Mouse (Mus musculus): ENCODE measurements around the gene Slc18b1.

Slc18b1 gene

DNA sequence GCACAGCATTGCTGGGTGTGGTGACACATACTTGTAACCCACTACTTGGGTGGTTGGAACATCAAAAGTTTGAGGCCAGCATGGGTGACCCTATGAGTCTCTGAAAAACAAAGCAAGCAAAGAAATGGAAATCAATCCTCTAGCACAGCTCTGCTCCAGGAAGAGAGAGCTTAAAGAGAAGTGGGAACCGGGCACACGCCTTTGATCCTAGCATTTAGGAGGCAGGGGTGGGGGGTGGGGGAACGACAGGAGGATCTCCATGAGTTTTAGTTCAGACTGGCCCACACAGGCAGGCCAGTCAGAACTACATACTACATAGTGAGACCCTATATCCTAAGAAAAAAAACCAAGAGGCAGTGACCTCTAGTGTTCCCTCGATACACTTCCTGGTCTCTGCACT lies 9.4 kb downstream of the Slc18b1 start:
- no peak for DNase-seq (ENCODE audit: extremely low spot score)

DNA sequence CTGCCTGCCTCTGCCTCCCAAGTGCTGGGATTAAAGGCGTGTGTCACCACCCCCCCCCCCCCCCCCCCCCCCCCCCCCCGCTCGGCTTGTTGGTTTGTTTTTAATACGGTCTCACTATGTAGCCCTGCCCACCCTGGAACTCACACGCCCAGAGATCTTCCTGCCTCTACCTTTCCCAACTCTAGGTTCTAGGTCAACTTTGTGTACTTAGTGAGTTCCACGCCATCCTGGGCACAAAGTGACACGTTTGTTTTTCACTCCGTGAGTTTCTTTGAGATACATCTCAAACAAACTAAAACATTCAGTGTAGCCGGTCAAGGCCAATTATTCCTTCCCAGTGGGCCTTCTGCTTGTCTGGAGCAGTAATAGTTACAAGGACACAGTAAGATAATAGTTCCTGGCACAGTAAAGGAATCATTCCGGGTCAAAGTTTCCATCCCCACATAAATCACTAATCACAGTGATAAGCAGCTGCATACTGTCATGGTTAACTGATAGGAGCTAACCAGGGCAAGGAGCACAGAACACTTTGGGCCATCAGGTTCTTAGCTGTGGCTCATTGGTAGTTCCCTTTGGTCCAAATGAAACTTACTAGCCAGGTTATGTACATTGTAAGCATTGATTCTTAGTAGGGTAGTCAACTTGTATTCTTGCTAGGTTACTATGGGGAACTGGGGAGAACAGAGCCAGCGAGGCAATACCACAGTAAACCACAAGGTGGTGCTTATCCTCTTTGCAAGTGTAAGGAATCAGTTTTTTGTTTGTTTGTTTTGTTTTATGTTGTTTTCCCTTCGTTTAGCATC lies 15.1 kb downstream of the Slc18b1 start:
- DNase-seq (ENCODE audit: extremely low spot score) = peak; percentile 59

DNA sequence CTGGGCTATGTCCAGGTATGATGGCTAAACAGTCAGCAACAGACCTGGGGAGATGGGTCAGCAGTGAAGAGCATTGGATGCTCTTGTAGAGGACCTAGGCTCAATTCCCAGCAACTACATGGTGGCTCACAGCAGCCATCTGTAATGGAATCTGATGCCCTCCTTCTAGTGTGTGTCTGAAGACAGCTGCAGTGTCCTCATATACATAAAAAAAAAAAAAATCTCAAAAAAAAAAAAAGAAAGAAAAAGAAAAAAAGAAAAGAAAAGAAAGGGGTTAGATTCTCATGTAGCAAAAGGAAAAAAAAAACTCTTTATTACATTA lies 15.6 kb downstream of the Slc18b1 start:
- no peak for DNase-seq (ENCODE audit: extremely low spot score)

DNA sequence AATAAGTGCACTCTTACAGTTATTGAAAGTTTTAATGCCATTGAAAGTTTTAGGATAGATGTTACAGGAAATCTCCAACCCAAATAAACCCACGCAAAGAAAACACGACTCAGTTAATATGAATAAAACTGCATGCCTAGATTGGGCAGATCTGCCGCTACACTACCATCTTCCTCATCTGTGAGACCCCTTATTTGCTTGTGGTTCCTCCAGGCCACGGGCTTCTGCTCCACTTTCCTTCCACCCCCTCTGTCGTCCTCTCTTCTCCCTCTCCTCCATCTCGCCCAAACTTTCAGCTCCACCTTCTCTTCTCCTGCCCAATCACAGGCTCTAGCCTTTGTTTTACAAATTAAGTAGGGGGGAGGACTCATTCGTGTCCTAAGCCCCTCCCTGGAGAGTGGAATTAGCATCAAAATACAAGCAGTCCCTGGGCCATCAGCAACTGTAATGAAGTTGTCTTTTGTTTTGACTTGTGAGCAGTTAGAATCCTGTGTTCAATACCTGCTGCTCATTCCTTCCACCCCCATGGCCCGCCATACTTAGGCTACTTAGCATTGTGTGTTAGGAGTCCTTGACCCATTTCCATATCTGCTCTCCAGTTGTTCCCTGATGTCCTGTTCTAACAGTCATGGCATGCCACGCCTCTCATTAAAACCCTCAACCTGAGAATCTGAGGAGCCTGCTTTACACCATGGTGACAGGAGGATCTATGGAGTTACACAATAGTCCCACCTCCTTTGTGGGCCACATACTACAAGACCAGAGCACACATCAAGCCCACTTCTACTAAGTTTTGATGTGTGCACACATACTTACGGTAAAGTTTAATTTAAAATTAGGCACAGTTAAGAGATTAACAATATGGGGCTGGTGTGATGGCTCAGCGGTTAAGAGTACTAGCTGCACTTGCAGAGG lies 16.3 kb downstream of the Slc18b1 start:
- DNase-seq (ENCODE audit: extremely low spot score) = no peak

DNA sequence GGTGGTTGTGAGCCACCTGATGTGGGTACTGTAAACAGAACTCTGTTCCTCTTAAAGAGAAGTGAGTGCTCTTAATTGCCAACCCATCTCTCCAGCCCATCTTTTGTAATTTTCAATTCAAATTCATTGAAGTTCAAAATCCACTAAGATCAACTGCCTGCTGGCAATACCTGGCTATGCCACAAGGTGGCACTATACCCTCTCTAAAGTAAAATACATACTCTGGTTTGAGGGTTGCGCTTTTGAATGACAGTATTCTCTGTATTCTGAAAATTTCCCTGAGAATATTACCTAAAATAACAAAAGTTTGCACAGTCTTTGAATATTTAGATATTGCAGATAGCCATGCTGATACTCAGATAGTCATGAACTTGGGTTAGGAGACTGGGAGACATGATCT lies 18.4 kb downstream of the Slc18b1 start:
- DNase-seq (ENCODE audit: extremely low spot score) = peak; percentile 62

DNA sequence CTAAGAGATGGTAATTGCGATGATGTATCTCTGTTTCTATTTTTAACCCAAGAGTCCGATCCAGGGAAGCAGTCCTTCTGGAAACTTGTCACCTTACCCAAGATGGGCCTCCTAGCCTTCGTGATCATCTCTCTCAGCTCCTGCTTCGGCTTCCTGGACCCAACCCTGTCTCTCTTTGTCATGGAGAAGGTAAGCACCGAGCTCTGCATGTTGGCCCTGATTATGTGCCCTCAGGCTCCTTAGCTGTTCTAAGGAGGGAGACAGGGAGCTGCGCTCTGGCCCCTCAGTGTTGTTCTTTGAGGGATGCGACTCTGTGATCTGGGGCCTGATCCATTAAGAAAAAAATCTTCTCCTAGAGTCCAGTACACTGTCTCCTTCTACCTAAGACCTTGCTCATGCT lies 19.5 kb downstream of the Slc18b1 start:
- no peak for DNase-seq (ENCODE audit: extremely low spot score)

DNA sequence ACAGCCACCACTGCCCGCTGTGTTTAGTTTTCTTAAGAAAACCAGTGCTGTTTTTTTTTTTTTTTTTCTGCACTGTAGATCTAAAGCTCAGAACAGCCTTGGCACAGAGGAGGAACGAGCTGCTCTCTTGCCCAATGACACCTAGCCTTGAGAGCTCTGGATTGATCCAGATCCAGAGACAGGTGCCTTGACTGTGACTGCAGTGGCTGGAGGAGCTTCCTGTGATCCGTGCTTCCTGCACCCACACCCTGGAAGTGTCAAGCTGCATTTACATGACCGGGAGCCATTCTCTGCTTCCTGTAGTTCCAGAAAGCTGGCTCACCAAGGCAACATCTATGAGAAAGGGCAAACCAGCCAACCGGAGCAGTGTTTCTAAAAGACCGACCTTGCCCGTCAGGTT lies 29.7 kb downstream of the Slc18b1 start:
- DNase-seq (ENCODE audit: extremely low spot score) = no peak

DNA sequence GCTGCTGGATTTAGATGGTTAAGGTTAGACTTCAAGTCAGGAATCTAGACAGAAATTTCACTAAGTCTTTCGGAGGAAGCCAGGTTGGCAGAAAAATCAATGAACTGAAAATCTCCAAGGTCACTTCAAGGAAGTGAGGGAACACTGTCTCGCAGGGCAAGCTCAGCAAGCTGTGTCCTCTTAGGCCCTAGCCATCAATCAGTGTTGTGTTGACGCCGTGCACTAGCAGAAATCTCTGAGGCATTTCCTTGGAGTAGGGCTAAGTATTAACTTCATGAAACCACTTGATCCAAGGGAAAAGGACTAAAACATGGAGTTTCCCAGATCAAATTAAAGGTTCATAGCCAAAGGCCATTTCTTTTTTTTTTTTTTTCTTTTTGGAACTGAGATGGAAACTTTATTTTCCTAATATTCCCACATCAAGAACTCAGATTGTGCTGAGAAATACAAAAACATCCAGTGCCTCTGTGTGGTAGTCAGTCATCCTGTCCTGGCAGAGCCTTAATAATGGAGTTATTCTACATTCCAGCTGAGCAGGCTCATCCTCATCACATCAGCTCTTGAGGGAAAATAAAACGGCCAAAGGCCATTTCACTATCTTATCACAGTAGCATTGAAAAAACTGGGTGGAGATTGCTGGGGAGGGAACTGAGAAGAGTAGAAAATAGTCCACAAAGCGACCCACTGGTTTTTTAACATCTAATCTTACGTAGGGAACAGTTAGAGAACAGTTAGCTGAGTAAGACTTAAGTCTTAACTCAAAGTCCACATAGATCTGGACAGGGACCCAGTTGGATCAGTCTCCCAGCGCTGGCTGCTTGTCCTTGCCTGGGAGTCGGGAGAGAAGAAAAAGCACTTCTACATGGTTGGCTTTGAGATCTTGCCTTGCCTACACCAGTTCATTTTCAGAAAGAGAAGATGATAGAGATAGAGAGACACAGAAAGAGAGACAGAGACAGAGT lies 39.5 kb downstream of the Slc18b1 start:
- no peak for DNase-seq (ENCODE audit: extremely low spot score)

DNA sequence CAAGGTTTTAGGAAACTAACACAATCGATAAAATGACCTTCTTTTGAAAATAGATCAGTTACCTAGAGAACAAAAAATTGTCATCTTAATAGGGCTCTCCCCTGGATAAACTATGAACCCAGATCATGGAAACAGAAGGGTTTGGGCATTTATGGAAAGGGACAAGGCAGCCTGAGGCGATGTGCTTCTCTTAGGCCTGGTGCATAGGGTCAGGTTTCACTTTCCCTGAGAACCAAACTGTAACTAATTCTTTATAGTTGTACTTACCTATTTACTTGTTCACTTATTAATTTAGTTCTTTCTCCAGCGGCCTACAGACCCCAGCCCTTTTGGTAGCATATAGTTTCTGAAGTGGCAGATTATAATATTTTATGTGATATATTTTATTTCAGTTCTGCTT lies 40.3 kb downstream of the Slc18b1 start:
- no peak for DNase-seq (ENCODE audit: extremely low spot score)

DNA sequence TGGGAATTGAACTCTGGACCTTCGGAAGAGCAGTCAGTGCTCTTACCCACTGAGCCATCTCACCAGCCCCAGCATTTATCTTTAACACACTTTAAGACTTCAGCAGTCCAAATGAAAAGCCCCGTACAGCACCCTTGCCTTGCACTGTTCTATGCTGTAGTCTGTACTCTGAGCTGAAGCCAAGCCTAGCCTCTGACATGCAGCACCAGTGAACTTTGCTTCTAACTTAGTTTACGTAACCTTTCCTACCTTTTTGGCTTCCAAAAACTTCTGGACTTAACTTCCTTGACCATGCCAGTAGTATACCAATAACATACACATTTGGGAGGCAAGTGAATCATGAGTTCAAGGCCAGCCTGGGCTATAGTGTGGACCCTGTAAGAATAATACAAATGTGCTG lies 42.1 kb downstream of the Slc18b1 start:
- DNase-seq (ENCODE audit: extremely low spot score) = no peak

DNA sequence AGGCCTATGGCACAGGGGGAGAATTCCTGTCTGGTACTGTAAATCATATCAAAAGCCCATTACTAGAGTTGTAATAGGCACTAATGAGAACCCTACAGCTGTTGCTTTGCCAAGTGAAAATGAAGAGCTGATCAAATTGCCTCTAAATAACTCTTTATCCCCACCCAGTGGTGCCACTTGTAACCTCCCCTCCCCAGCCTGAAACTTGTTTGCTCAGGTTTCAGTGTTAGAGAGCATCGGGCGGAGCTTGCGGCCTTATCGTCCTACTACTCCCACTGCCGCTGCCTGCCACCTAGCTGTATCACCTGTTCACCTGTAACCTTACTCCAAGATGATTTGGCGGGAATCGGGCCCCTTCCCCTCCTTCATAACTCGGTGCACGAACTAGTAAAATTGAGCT lies 42.6 kb downstream of the Slc18b1 start:
- DNase-seq (ENCODE audit: extremely low spot score) = peak; percentile 3

DNA sequence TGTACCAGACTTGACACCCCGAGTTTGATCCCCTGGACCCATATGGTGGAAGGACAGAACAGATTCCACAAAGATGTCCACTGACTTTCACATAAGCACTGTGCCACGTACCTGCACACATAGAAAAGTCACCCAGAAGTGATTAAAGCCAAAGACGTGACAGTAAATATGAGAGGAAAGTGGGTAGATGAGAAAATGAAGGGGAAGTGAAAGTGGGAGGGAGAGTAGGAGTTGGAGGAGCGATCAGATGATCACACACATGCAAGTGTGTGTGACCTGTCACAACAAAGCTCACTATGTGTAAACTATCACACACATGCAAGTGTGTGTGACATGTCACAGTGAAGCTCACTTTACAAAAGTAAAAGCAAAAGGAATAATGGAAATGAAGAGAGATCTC lies 43.7 kb downstream of the Slc18b1 start:
- no peak for DNase-seq (ENCODE audit: extremely low spot score)

DNA sequence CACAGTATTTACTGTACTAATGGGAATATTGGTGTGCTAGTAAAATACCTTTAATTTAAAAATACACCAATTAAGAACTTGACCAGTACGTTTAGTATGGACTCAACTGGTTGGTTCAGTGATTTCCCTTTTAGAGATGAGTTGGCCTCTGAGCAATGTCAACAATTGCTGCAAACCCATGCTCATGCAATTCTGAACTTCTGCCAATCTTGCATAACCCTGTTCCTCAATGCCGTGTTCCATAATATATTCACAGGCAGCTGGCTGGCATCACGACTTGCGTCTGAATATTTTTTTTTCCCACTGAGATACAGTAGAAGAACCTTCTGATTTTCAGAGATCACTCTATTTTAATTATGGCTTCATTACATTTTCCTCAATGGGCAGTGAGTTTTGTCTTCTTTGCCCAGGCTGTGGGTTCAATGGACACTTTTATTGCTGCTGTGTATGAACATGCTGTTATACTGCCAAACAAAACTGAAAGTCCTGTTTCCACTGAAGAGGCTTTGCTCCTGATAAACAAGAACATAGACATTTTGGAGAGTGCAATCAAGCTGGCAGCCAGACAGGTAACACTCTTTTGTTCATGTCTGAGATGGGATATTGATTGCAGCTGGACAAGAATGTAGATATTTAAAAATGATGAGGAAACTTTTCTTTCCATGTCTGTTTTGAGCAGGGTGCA lies 54.6 kb downstream of the Slc18b1 start, which contains the start of gene Vnn3:
Vnn3 (plus strand) TSS at position 235 of the 685 bp plus-strand sequence.
- no peak for DNase-seq (ENCODE audit: extremely low spot score)

DNA sequence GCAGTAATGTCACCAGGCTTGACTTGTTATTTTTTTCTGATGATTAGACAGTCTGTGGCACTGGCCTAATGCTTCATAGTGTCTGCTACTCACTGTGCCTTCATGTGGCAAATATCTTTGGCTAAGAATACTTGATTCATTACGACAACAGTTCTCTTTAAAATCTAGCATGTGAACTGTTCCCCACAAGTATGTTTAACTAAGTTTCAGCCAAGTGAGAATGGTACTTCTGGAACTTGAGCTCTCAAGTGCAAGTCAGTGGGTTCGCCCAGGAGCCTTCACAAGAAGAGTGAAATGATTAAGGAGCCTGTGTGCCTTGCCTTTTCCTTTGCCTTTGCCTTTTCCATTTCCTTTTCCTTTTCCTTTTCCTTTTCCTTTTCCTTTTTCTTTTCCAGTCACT lies 55.3 kb downstream of the Slc18b1 start:
- DNase-seq (ENCODE audit: extremely low spot score) = no peak

DNA sequence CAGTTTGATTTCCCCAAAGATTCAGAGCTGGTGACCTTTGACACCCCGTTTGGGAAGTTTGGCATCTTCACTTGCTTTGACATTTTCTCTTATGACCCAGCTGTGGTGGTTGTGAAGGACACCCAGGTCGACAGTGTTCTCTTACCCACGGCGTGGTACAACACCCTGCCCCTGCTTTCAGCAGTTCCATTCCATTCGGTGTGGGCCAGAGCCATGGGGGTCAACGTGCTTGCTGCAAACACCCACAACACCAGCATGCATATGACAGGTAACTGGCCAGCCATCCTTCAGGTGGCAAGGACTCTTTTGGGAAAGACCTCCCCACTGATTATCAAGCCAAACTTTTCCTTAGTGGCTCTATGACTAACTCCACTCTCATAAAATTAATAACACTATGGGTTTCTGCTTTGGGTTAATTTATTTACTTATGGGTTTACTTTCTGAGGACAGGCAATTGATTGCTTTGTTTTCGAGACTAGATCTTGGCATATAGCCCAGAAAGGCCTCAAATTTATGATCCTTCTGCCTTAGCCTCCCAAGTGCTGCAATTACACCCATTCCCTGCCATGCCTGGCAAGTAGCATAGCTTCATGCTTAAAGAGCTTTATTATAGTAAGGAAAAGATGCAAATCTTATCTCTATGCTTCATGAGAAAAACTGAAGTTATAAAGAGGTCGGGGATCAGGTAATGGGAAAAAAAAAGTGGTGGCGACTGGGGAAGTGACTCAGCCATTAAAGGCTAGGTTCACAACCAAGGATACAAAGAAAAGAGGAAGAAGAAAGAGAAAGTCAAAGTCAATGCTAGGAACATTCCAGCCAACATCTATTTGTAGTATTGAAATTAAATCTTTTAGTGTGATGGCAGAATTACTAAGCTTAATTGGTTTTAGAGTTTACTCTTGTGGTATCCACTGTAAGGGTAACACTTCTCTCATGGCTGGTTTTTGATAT lies 67.9 kb downstream of the Slc18b1 start:
- no peak for DNase-seq (ENCODE audit: extremely low spot score)

All from embryo, embryonic 9.5 days (tissue).